Mouse (Mus musculus): ENCODE data around the gene Pank4.

Pank4 gene

GRCm38 (mm10) chr4:154943323-154944039 lies 20.4 kb upstream of the Pank4 start:
- peak in 1 of 2 experiments; percentile 28 for DNase-seq

- DNase-seq, result peak; percentile 84 to 89
Observed at GRCm38 (mm10) chr4:154944121-154944590, 19.8 kb upstream of the Pank4 start.

- DNase-seq, result peak; percentile 83 to 93
Observed at GRCm38 (mm10) chr4:154946319-154946718, 17.6 kb upstream of the Pank4 start.

DNA sequence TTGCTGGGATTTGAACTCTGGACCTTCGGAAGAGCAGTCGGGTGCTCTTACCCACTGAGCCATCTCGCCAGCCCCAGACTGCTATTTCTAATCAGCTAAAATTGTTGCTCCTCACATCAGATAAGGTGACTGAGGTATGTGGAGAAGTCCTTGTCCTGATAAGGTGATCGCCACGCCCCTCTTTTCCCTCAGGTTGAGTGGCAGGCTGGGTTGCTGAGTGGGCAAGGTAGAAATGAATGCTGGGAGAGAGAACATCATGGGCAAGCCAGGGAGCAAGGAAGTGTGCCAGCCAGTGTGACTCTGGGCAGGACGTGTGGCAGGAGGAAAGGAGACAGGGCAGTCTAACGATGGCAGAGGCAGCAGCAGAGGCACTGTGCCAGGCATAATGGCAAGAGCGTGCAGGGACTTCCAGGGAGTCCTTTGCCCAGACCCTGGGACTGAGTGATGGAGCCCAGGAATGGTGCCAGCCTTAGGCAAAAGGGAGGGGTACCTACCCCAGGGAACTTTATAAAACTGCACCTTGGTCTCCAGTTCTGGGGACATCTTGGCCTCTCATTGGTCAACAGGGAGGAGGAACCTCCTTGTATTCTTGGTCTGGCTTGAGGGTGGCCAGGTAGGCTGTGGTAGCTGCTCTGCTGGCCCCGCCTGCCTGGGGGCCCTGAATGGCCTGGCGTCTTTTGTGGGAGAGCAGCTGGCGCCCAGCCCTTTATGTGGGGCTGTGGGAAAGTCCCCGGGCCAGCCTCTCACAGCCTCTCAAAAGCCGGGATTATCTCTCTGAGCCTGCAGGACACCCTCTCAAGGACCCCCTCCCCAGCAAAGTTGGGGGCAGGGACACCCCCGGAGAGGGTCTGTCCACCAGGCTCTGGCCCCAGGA lies 15.6 kb upstream of the Pank4 start:
- DNase-seq, result no peak

- no peak for DNase-seq
Observed at GRCm38 (mm10) chr4:154948940-154949588, 14.9 kb upstream of the Pank4 start.

DNA sequence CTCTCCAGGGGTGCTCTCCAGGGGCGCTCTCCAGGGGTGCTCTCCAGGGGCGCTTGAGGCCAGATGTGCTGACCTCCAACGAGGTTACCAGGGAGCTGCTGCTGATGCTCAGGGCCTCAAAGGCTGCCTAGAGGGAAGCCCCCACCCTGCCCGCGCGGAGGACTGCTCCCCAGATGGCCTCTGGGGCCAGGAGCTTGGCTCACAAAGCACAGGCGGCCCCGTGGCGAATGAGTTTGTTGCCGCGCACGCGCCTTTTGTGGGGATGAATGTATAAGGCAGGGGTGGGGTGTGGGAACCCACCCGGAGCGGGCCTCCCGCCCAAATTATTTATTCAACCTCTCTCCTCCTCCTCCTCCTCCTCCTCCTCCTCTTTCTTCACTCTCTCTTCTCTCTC lies 14.3 kb upstream of the Pank4 start:
- no peak for DNase-seq

DNA sequence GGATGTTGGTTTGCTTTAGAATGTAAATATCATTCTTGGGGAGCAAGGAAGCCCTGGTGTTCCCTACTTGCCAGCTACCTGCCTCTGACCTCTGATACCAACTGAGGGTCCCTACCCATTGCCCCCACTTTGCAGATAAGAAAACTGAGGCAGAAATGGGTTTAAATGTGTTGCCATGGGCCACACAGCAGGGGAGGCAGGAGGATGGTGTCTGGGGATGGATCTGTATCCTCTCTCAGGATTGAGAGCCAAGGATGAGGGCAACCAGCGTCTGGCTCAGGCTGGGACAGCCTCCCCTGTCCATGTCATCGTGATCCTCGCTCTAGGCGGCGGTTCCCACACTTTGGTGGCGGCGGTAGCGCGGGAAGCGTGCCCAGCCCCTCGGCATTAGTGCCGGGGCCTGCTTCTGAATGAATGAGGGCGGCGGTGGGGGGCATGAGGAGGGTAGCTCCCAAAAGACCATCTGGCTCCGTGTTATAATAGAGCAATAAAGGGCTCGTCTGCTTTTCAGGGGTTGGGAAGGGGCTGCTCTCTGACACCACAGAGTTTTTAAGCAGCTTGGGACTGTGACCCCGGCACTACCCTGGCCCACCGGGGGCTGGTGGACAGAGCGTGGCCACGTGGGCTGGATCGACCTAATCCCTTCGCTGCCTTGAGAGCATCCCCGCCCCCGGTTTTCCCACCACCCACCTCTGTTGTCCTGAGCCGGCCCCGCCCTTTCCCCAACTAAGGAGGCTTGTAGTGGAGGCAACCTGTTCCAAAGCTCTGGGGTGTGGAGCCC lies 11.3 kb upstream of the Pank4 start:
- no peak for DNase-seq

DNA sequence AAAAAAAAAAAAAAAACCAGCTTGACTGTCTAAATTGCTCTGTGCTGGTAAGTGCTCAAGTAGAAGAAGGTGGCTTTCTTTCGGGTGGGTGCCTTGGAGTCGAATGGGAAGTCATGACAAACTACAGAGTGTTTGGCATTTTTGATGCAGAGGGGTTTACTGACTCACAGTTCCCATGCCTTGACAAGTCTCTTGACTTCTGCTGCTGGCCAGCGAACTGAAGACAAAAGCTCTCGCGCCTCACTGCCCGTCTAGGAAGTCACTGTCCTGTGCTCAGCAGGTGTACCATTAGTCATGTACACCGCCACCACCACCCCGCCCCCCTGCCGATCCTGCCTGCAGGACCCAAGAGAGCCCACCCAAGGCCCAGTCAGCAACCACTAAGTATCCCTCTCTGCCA lies 7.3 kb upstream of the Pank4 start:
- DNase-seq, result no peak

GRCm38 (mm10) chr4:154957289-154957993 lies 6.5 kb upstream of the Pank4 start:
- no peak for DNase-seq

- no peak for DNase-seq
Observed at GRCm38 (mm10) chr4:154958171-154958570, 5.8 kb upstream of the Pank4 start.

- no peak for DNase-seq
Observed at GRCm38 (mm10) chr4:154958621-154959020, 5.3 kb upstream of the Pank4 start.

DNA sequence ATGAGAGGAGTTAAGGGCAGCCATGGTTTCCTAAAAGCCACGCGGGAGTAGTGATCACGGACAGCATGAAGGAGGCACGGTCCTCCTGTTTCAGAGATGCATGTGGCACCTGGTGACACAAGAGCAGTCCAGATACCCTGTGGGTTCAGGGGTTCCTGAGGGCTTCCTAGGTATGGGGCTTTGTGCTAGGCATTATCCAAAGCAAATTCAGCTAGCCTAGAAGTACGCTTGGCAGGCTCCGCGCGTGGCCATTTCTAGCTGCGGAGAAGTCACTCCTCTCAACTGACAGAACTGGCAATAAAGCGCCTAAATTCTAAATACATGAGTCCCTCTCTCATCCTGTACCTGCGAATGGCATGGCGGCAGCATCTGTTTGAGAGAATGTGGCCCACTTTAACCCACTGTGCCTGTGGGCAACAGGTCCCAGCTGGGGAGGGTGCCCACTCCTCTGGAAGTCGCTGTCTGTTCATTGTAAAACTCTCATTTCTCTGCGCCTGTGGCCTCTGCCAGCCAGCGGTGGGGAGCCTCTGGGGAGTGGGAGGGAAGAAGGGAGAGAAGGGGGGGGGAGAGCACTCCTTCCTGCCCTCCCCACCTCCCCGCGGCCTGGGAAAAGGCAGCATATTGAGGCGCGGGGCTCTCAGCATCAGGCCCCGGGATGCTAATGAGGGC lies 3.8 kb upstream of the Pank4 start:
- no peak for DNase-seq

GRCm38 (mm10) chr4:154960690-154961225 lies 3.2 kb upstream of the Pank4 start, which contains the start of gene Hes5:
TSS of gene Hes5 (plus strand) at chr4:154960923.
- DNase-seq, result no peak

DNA sequence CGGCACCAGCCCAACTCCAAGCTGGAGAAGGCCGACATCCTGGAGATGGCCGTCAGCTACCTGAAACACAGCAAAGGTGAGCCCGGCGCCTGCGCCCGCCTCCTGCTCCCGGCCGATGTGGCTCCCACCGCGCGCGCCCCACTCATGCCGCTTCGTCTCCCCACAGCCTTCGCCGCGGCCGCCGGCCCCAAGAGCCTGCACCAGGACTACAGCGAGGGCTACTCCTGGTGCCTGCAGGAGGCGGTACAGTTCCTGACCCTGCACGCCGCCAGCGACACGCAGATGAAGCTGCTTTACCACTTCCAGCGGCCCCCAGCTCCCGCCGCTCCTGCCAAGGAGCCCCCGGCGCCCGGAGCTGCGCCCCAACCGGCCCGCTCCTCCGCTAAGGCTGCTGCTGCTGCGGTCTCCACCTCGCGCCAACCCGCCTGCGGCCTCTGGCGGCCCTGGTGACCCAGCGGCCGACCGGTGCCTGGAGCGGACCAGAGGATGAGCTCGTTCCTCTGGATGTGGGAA lies 2.6 kb upstream of the Pank4 start:
- DNase-seq, result peak; percentile 31 to 57

DNA sequence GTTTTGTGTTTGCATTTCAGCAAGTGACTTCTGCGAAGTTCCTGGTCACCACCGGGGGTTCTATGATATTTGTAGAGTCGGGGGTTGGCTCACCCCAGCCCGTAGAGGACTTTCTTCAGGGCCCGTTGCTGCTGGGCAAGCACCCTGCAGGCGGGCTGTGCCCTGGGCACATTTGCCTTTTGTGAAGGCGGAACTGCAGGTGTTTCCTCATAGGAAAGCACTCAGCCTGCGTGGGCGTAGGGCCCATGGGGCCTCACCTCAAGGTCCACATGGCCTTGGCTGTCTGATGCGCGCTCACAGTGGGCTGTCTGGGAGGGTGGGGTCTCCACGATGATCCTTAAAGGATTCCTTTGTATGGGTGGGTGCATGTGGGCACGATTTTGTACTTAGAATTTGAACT lies 2.0 kb upstream of the Pank4 start:
- DNase-seq, result no peak

DNA sequence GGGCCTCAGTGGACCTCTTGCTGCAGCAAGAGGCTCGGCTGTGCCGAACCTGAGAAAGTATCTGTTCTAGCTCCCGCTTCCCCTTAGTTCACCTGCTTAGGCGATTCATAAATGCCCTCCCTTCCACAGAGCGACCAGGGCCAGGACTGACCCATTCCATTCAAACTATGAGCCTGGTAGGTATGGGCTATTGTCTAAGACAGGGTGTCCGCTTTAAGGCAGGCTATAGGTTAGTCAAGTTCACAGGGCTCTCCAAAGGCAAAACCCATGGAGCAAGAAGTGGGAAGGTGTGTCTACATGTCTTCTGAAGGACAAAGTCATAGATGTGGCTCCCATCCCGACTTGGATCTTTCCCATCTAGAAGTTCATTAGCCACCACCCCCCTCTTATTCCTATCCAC lies 1.2 kb upstream of the Pank4 start:
- no peak for DNase-seq

- DNase-seq, result no peak
Observed at GRCm38 (mm10) chr4:154963190-154963836, 610 bp upstream of the Pank4 start.

- DNase-seq, result no peak
Observed at GRCm38 (mm10) chr4:154964581-154965235, 785 bp downstream of the Pank4 start.

DNA sequence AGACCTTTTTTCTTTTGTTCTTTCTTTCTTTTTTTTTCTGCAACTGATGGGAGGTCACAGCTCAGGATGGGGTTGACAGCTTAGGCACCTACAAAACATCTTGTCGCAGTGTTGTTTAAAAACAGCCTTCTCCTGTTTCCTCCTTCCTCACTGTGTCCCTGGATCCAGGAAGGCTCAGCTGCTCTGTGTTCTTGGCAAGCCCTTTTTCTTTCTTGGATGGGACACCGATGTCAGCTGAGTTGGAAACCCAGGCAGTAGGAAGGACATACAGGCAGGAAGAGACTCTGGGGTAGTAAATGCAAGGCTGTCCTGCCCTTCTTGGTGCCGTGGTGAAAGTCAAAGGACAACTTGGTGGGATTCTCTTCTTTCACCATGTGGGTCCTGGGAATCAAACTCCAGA lies 1.9 kb downstream of the Pank4 start:
- DNase-seq, result no peak

DNA sequence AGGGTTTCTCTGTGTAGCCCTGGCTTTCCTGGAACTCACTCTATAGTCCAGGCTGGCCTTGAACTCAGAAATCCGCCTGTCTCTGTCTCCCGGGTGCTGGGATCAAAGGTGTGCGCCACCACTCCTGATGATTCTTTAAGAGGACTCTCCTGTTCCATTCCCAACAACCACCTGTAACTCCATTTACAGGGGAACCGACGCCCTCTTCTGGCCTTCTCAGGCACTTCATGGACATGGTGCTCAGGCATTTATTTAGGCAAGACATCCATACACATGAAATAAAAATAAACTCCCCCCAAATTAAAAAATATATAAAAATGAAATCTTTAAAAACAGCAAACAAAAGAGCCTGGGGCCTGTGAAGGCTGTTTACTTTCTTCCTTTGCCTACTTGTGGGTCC lies 3.2 kb downstream of the Pank4 start:
- peak; percentile 61 to 66 for DNase-seq
